In genomic region chr10:128627398-128628317, GRCm38 (mm10) we compare ENCODE assay signal across 10 mouse cellular contexts. TPM values are rescaled to one million over a fixed set of nuclear protein-coding genes. Genes with fewer than 3 reads are reported as not detected.
DNase-seq lines count a peak whose midpoint lies in the region; ATAC-seq lines count a peak whose summit lies in the region.
"Had no signal": no experiment of that assay in that cellular context is flagged by ENCODE, and none has a peak within 500 bp of the region (broad histone marks: within the 10 kb centered on the region; RNA-seq: fewer than 3 reads in every experiment).

No protein-coding gene starts in this region.

- H3K27me3 ChIP-seq in hindbrain, embryonic 15.5 days, result no peaks in the 10 kb centered on the region
- H3K27me3 ChIP-seq in hindbrain, embryonic 11.5 days (ENCODE audit: control insufficient read depth, insufficient read depth, low read length), result no peaks in the 10 kb centered on the region
- peaks cover 10% of the 10 kb centered on the region for H3K27me3 ChIP-seq in liver, embryonic 13.5 days
- H3K27me3 ChIP-seq: intestine, embryonic 15.5 days; limb, embryonic 12.5 days had no signal

- H3K9ac ChIP-seq in hindbrain, embryonic 15.5 days, result no peak overlapping the region
- H3K9ac ChIP-seq in hindbrain, embryonic 11.5 days (ENCODE audit: low read depth, low read length), result no peak overlapping the region
- H3K9ac ChIP-seq in liver, embryonic 13.5 days, result no peak overlapping the region
- H3K9ac ChIP-seq: intestine, embryonic 15.5 days; limb, embryonic 12.5 days had no signal

- DNase-seq in cerebellum, adult 11 months, result peak; percentile 32
- no peak for DNase-seq in cerebellum, postnatal 25 days
- DNase-seq in hindbrain, embryonic 11.5 days (ENCODE audit: low spot score), result no peak
- DNase-seq in c-Kit-negative CD71-positive TER-119-positive erythroid progenitor cells, embryonic 14.5 days (ENCODE audit: low read depth, low spot score), result peak; percentile 37
- peak; percentile 50 for DNase-seq in liver, embryonic 13.5 days
- DNase-seq in Muller cell, postnatal 12 days (ENCODE audit: inconsistent ontology term), result no peak
- no peak for DNase-seq in heart, adult 9 months (ENCODE audit: low spot score in 2 of 2)

- no peak overlapping the region for H3K4me3 ChIP-seq in hindbrain, embryonic 15.5 days
- H3K4me3 ChIP-seq in hindbrain, embryonic 11.5 days (ENCODE audit: low read depth, low read length), result no peak overlapping the region
- H3K4me3 ChIP-seq in liver, embryonic 13.5 days (replicated peaks), result no peak overlapping the region

- WGBS in hindbrain, embryonic 15.5 days, result 86% methylated on average over 10 of the region's 10 CpGs
- 88% methylated on average over 10 of the region's 10 CpGs for WGBS in hindbrain, embryonic 11.5 days
- WGBS in liver, embryonic 13.5 days (ENCODE audit: insufficient replicate concordance), result 55% methylated on average over 10 of the region's 10 CpGs

- H3K27ac ChIP-seq in hindbrain, embryonic 15.5 days (replicated peaks), result peak overlapping the region; percentile 82; the same call in 1 of the 2 replicates
- H3K27ac ChIP-seq in hindbrain, embryonic 11.5 days (ENCODE audit: low read depth, low read length), result no peak overlapping the region
- peak overlapping the region; percentile 22; the same call in 1 of the 2 replicates for H3K27ac ChIP-seq in liver, embryonic 13.5 days
- H3K27ac ChIP-seq: intestine, embryonic 15.5 days; limb, embryonic 12.5 days had no signal

- peaks cover 30% of the 10 kb centered on the region for H3K36me3 ChIP-seq in hindbrain, embryonic 15.5 days
- peaks cover 6% of the 10 kb centered on the region for H3K36me3 ChIP-seq in hindbrain, embryonic 11.5 days (ENCODE audit: control insufficient read depth, insufficient read depth, low read length)
- H3K36me3 ChIP-seq in liver, embryonic 13.5 days, result peaks cover 29% of the 10 kb centered on the region

- H3K4me1 ChIP-seq in hindbrain, embryonic 15.5 days (replicated peaks), result peaks cover 9% of the 10 kb centered on the region
- 0 out of 2 replicates have a peak, but pooled peaks cover 4% of the 10 kb centered on the region for H3K4me1 ChIP-seq in hindbrain, embryonic 11.5 days (replicated peaks; ENCODE audit: control insufficient read depth, insufficient read depth, low read length)
- peaks cover 70% of the 10 kb centered on the region for H3K4me1 ChIP-seq in liver, embryonic 13.5 days (replicated peaks)

- no peak overlapping the region for H3K4me2 ChIP-seq in hindbrain, embryonic 15.5 days
- no peak overlapping the region for H3K4me2 ChIP-seq in hindbrain, embryonic 11.5 days (replicated peaks; ENCODE audit: low read depth, low read length)
- peak overlapping the region; percentile 59 for H3K4me2 ChIP-seq in liver, embryonic 13.5 days

- H3K9me3 ChIP-seq in hindbrain, embryonic 15.5 days, result no peaks in the 10 kb centered on the region
- no peaks in the 10 kb centered on the region for H3K9me3 ChIP-seq in hindbrain, embryonic 11.5 days (ENCODE audit: control insufficient read depth, low read length)
- no peaks in the 10 kb centered on the region for H3K9me3 ChIP-seq in liver, embryonic 13.5 days (replicated peaks)
- H3K9me3 ChIP-seq: intestine, embryonic 15.5 days; limb, embryonic 12.5 days had no signal

- no peak; the same call in 1 of the 2 replicates for ATAC-seq in hindbrain, embryonic 15.5 days (ENCODE audit: low FRiP score, low read depth)
- ATAC-seq in hindbrain, embryonic 11.5 days (ENCODE audit: low FRiP score), result no peak
- peak; percentile 35 for ATAC-seq in liver, embryonic 13.5 days (ENCODE audit: low read depth)

RNA-seq across cellular contexts. Expression of gene Rps26, which starts 1.1 kb away (rescaled TPM):
- 359 and 409 TPM in 2 replicates for polyA plus RNA-seq in hindbrain, embryonic 15.5 days (2015; fragmentation: Nextera tagmentation; extraction: Ambion mirVana)
- 596 and 615 TPM in 2 replicates for polyA plus RNA-seq in hindbrain, embryonic 11.5 days (2014; fragmentation: Nextera tagmentation; extraction: Ambion mirVana)
- 486 and 551 TPM in 2 replicates for polyA plus RNA-seq in liver, embryonic 13.5 days (2015; fragmentation: Nextera tagmentation; extraction: Ambion mirVana)

RNA-seq across cellular contexts. Expression of gene Ikzf4, which starts 18.1 kb away (rescaled TPM):
- 15.1 and 18.3 TPM in 2 replicates for polyA plus RNA-seq in hindbrain, embryonic 15.5 days (2015; fragmentation: Nextera tagmentation; extraction: Ambion mirVana)
- 4.3 and 4.9 TPM in 2 replicates for polyA plus RNA-seq in hindbrain, embryonic 11.5 days (2014; fragmentation: Nextera tagmentation; extraction: Ambion mirVana)
- polyA plus RNA-seq in liver, embryonic 13.5 days (2015; fragmentation: Nextera tagmentation; extraction: Ambion mirVana), result 0.12 and 0.21 TPM in 2 replicates

RNA-seq across cellular contexts. Expression of gene Erbb3, which starts 38.2 kb away (rescaled TPM):
- 1.2 and 2.1 TPM in 2 replicates for polyA plus RNA-seq in hindbrain, embryonic 15.5 days (2015; fragmentation: Nextera tagmentation; extraction: Ambion mirVana)
- 4.6 and 7.0 TPM in 2 replicates for polyA plus RNA-seq in hindbrain, embryonic 11.5 days (2014; fragmentation: Nextera tagmentation; extraction: Ambion mirVana)
- polyA plus RNA-seq in liver, embryonic 13.5 days (2015; fragmentation: Nextera tagmentation; extraction: Ambion mirVana), result 1.2 and 1.9 TPM in 2 replicates

RNA-seq across cellular contexts. Expression of gene Suox, which starts 46.2 kb away (rescaled TPM):
- 14.5 TPM in 2 replicates for polyA plus RNA-seq in hindbrain, embryonic 15.5 days (2015; fragmentation: Nextera tagmentation; extraction: Ambion mirVana)
- polyA plus RNA-seq in hindbrain, embryonic 11.5 days (2014; fragmentation: Nextera tagmentation; extraction: Ambion mirVana), result 12.0 and 14.8 TPM in 2 replicates
- 10.7 and 13.9 TPM in 2 replicates for polyA plus RNA-seq in liver, embryonic 13.5 days (2015; fragmentation: Nextera tagmentation; extraction: Ambion mirVana)

Comparison
In these comparisons a context has a peak if more than half of its experiments do, and no peak if none do; other contexts are left out.
1. DNase-seq: peak in cerebellum, adult 11 months (single experiment), c-Kit-negative CD71-positive TER-119-positive erythroid progenitor cells, embryonic 14.5 days (single experiment) and liver, embryonic 13.5 days (single experiment); none in cerebellum, postnatal 25 days (0 of 2), hindbrain, embryonic 11.5 days (single experiment), Muller cell, postnatal 12 days (single experiment) and heart, adult 9 months (0 of 2).